Mouse (Mus musculus) MEL-GATA-1-ER (cell line): ENCODE results near the gene Prkce.

ENCODE experiments used
- DNase-seq: peaks from one replicate; pipeline ENCODE4 v3.0.0-alpha.2; 2012; ENCODE audit warnings: low read depth; ENCODE audit errors: extremely low read depth

Gene Prkce

DNA sequence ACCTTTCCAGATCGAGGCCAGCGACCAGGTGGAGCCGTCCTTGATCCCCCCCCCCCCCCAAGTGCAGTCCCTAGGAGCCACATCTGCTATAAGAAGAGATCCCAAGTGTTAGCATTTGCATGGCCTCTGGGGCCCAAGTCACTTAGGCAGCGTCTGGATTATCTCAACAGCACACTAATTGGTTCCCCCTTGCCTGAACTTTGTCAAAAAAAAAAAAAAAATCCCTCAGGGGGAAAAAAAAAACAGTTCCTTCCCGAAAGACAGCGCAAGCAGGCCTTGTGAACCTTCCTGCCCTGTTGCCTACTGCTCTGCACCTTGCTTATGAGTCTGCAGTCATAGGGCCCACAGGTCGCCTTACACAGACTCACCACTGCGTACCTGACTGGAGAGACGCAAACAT, 7.9 kb downstream of the Prkce start:
- peak; percentile 12 for DNase-seq

DNA sequence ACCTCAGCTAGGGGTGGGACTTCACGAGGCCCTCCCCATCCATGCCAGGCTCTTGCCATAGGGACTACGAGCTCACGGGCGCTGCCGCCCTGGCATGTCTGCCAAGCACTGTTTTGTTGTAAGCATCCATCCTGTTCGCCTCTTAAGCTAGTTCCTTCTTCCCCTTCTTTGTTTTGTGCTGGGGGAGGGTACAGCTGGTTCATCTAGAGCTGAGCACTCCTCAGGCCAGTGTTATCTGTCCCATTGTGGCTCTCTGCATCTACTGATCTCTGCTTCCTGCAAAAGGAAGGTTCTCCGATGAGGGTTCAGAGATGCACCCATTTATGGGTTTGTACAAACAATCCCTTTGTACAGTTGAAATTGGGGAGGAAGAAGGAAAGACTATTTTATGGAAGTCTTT, 9.1 kb downstream of the Prkce start:
- DNase-seq: peak; percentile 62

GRCm38 (mm10) chr17:86183788-86184187, 16.2 kb downstream of the Prkce start:
- DNase-seq: no peak

GRCm38 (mm10) chr17:86184552-86185209, 17.1 kb downstream of the Prkce start:
- peak; percentile 80 for DNase-seq

DNA sequence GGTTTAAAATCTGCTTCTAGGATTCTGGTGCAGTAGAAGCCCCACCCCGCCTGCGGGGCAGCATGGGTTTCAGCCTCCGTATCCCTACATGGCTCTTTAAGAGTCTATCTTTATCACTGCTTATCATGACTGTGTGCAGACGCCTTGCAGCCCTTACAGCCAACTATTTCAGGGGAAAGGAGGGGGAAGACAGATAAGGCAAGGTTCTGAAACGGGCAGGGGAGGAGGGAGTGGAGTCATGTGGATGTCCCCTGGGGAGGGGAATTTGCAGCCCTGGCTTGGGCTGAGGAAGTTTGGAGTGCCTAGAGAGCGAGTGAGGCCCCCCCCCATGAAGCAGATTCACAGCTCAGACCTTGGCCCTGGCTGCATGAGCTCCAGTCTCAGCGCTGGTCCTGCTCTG, 18.0 kb downstream of the Prkce start:
- DNase-seq: peak; percentile 86

- peak; percentile 97 for DNase-seq
Measured at GRCm38 (mm10) chr17:86187777-86188176, 20.2 kb downstream of the Prkce start.

DNA sequence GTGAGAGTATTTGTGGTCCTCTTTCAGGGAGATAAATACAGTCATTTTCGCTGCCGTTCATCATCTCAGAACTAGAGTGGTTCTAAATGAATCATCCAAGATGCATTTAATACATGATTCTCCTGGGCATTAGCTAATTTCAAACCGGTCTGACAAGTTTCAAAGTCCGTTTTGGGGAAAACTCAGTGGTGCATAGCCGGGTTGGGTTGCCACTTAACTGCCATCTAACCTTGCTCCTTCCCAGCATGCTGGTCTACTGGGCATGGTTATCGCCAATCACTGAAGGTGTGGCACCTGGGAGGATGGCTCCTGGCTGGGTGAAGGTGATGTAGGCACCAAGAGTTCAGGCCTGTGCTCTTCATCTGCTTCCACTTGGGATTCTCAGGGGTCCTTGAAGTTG, 26.4 kb downstream of the Prkce start:
- DNase-seq: no peak

DNA sequence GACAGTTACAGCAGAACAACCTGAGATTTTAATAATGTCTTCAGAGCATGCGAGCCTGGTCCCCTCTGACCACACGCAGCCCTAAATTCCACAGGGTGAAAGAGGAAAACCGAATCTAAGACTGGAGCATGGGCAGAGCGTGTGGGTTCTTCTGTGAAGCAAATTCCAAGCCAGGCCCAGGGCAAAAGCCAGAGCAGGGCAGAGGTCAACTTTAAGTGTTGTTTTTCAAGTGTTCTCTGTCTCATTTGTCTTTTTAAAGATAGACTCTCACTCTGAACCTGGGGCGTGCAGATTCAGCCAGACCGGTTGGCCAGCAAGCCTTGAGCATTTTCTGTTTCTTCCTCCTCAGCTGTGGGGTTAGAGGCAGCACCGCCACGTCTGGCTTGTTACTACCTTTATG, 27.3 kb downstream of the Prkce start:
- no peak for DNase-seq

- no peak for DNase-seq
Measured at GRCm38 (mm10) chr17:86198496-86199465, 31.2 kb downstream of the Prkce start.

DNA sequence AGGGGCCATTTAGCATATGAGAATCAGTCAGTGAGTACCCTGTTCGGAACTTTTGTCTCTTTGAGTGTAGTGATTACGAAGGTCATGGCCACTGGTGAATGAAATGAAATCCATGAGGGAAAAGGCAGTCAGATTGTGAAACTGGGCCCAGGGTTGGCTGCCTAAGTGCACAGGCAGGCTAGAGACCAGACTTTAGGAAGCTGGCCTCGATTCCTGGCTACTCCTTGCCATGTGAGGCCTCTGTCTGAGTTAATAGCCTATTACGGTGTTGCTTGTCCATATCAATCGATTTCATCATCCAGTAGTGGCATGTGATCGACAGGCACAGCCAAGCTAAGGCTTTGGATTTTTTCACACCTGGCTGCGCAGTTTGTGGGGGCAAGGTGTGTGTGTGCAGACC, 34.4 kb downstream of the Prkce start:
- DNase-seq: no peak

GRCm38 (mm10) chr17:86202972-86203371, 35.4 kb downstream of the Prkce start:
- DNase-seq: no peak

GRCm38 (mm10) chr17:86203531-86204450, 36.2 kb downstream of the Prkce start:
- DNase-seq: no peak

DNA sequence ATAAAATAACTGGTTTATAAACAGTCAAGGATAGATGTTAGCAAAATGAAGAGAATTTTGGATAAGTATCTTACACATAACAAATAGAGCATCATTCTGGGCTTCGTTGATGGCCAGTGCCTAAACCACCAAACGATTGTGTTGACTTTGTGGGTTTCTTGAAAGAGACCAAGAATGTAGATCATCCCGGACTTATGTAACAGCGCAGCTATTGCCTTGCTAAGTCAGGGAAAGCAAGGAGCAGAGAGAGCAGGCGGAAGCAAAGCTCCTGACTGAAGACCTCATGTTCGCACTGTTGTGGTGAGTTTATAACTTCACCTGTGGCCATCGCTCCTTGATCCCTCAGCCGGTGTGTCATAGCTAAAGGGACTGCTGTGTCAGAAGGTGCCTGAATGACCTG, 38.7 kb downstream of the Prkce start:
- no peak for DNase-seq

GRCm38 (mm10) chr17:86208057-86208820, 40.7 kb downstream of the Prkce start:
- DNase-seq: peak; percentile 53

- DNase-seq: no peak
Measured at GRCm38 (mm10) chr17:86208821-86209186, 41.2 kb downstream of the Prkce start.

- DNase-seq: no peak
Measured at GRCm38 (mm10) chr17:86209680-86210251, 42.2 kb downstream of the Prkce start.

GRCm38 (mm10) chr17:86212204-86212603, 44.6 kb downstream of the Prkce start:
- no peak for DNase-seq

DNA sequence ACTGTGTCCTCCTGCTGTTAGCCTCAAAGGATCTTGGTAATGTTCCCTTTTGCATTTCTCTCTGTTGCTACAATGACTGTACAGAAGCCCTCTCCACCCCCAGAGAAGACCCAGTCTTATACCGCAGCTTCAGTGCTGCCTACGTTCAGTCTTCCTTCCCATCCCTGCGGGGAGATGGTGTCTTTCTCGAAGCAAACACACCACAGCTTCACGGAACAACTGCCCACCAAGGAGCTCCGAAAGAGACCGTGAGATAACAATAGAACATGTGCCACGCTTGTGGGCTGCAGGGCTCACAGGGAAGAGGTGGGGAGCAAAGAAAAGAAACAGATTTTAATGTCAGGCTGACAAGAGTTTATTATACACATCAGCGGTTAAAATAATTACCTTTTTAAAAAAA, 46.7 kb downstream of the Prkce start:
- no peak for DNase-seq

DNA sequence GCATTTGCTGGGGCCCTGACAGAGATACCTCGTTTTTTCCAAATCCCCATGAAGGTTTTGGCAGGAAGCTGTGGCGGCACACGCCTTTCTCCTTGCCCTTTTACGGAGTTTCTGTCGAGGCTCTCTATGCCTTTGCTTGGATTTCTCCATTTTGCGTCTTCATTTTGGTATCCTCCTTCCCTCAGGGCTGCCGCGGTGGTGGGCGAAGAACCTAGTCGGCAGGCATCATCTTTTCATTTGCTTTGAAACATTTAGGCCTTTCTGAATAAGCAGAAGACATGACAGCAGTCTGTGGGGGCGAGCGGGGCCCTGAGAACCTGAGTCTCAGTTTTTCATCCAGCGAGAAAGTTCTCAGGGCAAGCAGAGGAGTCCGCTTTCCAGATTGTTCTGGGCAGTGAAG, 47.2 kb downstream of the Prkce start:
- DNase-seq: no peak

- DNase-seq: peak; percentile 3
Measured at GRCm38 (mm10) chr17:86215771-86216170, 48.2 kb downstream of the Prkce start.
